ENCODE assay signal across 16 mouse cellular contexts in the genomic region with DNA sequence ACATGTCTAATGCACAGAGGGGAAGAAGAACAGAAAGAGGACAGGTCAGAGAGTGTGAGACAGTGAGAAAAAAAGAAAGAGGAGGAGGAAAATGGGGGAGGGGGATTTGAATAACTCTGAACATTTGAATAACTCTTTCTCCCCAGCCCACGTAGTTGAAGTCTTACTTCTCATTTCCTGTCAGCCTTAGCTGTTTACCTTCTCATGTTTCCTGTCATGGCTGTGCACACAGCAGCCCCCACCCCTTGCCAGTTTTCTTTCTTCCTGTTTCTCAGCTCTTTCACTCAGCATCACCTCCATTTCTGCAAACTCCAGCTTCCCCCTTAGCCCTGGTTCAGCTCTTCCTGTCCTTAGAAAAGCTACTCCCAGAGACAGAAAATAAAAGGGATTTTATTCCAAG. TPM values are rescaled to one million over a fixed set of nuclear protein-coding genes. Genes with fewer than 3 reads are reported as not detected.
DNase-seq lines count a peak whose midpoint lies in the region; ATAC-seq and TF ChIP-seq lines count a peak whose summit lies in the region.
"Had no signal": no experiment of that assay in that cellular context is flagged by ENCODE, and none has a peak within 500 bp of the region (broad histone marks: within the 10 kb centered on the region; RNA-seq: fewer than 3 reads in every experiment).

No protein-coding gene starts in this region.

- WGBS in liver, adult 2 months: 4% methylated on average over 1 of the region's 1 CpGs
- 4% methylated on average over 1 of the region's 1 CpGs for WGBS in thymus, adult 2 months

- no peak for TF ChIP-seq POLR2A in liver, adult 2 months (IDR thresholded peaks at IDR 0.05; ENCODE audit: extremely low read depth, insufficient read depth, low read length)
- TF ChIP-seq POLR2A in thymus, adult 2 months (IDR thresholded peaks at IDR 0.05; ENCODE audit: control insufficient read depth, extremely low read depth, insufficient read depth, low read length, poor library complexity): no peak

- H3K27ac ChIP-seq in liver, adult 2 months (replicated peaks; ENCODE audit: insufficient read depth, low read depth, low read length): no peak overlapping the region
- H3K27ac ChIP-seq in thymus, adult 2 months (ENCODE audit: control insufficient read depth, insufficient read depth, low read length): peak overlapping the region; percentile 47; the same call in 1 of the 2 replicates

- H3K4me1 ChIP-seq in liver, adult 2 months (ENCODE audit: control insufficient read depth, insufficient read depth, low read length): no peaks in the 10 kb centered on the region
- peaks cover 9% of the 10 kb centered on the region for H3K4me1 ChIP-seq in thymus, adult 2 months (replicated peaks; ENCODE audit: control insufficient read depth, insufficient read depth, low read length)

- TF ChIP-seq CTCF in liver, adult 2 months (IDR thresholded peaks at IDR 0.05; ENCODE audit: low read depth, low read length): no peak
- no peak for TF ChIP-seq CTCF in thymus, adult 2 months (IDR thresholded peaks at IDR 0.05; ENCODE audit: borderline replicate concordance, control insufficient read depth, extremely low read depth, insufficient read depth, low read length, poor library complexity)

- no peak overlapping the region for H3K4me3 ChIP-seq in liver, adult 2 months (ENCODE audit: insufficient read depth, low read depth, low read length)
- no peak overlapping the region for H3K4me3 ChIP-seq in thymus, adult 2 months (ENCODE audit: control insufficient read depth, insufficient read depth, low read length)
- H3K4me3 ChIP-seq: myocyte had no signal

- H3K79me2 ChIP-seq in liver, adult 2 months (ENCODE audit: control insufficient read depth, insufficient read depth, low read length): no peaks in the 10 kb centered on the region

- H3K9ac ChIP-seq in liver, adult 2 months (ENCODE audit: low read depth, low read length): no peak overlapping the region

- no peaks in the 10 kb centered on the region for H3K36me3 ChIP-seq in liver, adult 2 months (ENCODE audit: control insufficient read depth, insufficient read depth, low read length)
- no peaks in the 10 kb centered on the region for H3K36me3 ChIP-seq in thymus, adult 2 months (ENCODE audit: control insufficient read depth, insufficient read depth, low read length)

- peak; percentile 96 for ATAC-seq in CD4-positive, CD25-positive, alpha-beta regulatory T cell, adult 4 months
- peak; percentile 68 to 78 for ATAC-seq in hematopoietic stem cell, adult 5-6 weeks (replicated peaks in 1 of 2; ENCODE audit: insufficient read depth in 1 of 2, low FRiP score in 2 of 2, low TSS enrichment in 1 of 2, low read depth in 1 of 2, poor library complexity in 2 of 2, severe bottlenecking in 2 of 2)
- ATAC-seq: forebrain, embryonic 14.5 days had no signal

- no peaks in the 10 kb centered on the region for H3K27me3 ChIP-seq in liver, adult 2 months (ENCODE audit: control insufficient read depth, insufficient read depth, low read length)
- H3K27me3 ChIP-seq in thymus, adult 2 months (ENCODE audit: control insufficient read depth, insufficient read depth, low read length): no peaks in the 10 kb centered on the region

- peak; percentile 1 for DNase-seq in liver, adult 2 months (ENCODE audit: extremely low read depth, low read depth, low spot score)
- no peak for DNase-seq in liver
- peak; percentile 62 for DNase-seq in thymus, adult 2 months
- DNase-seq in adrenal gland, postnatal 4 days (ENCODE audit: low spot score in 2 of 2): no peak
- no peak for DNase-seq in adrenal gland, adult 8-10 months
- DNase-seq in retina, embryonic 14.5 days (ENCODE audit: low spot score): no peak
- DNase-seq: cerebellum, postnatal 10 days; gastrocnemius, postnatal 36 days; kidney, adult 8-10 months had no signal

RNA-seq across cellular contexts. Expression of gene Izumo1r, which starts 22.8 kb away (rescaled TPM):
- not detected in 2 replicates for total RNA-seq in liver, adult 2 months (2014; rRNA removed)
- 0.20 and 0.40 TPM in 2 replicates for polyA plus RNA-seq in liver, adult 2 months (2012; rRNA removed)
- polyA plus RNA-seq in CD4-positive, CD25-positive, alpha-beta regulatory T cell, adult 4 months (2017; shearing (Covaris generic)): 1,000 to 10,000 TPM; 1,336 to 1,816 TPM
- not detected in 2 replicates for total RNA-seq in hematopoietic stem cell, adult 5-6 weeks (2017)
- polyA plus RNA-seq in thymus, adult 2 months (2012; rRNA removed): 66.3 and 70.8 TPM in 2 replicates
- total RNA-seq in adrenal gland, postnatal 4 days (2021): not detected
- not detected for total RNA-seq in adrenal gland, adult 8-10 months (2022)
- total RNA-seq: gastrocnemius, postnatal 36 days; heart, postnatal 25 days; layer of hippocampus, postnatal 14 days had no signal
- polyA plus RNA-seq: brain, embryonic 14.5 days; forebrain, embryonic 14.5 days; myocyte had no signal

Comparison
In these comparisons a context has a peak if more than half of its experiments do, and no peak if none do; other contexts are left out.
1. DNase-seq: peak in liver, adult 2 months (single experiment) and thymus, adult 2 months (single experiment); none in liver (single experiment), adrenal gland, postnatal 4 days (0 of 2), adrenal gland, adult 8-10 months (single experiment) and retina, embryonic 14.5 days (single experiment).